ENCODE assay signal across 7 mouse cellular contexts in the genomic region with DNA sequence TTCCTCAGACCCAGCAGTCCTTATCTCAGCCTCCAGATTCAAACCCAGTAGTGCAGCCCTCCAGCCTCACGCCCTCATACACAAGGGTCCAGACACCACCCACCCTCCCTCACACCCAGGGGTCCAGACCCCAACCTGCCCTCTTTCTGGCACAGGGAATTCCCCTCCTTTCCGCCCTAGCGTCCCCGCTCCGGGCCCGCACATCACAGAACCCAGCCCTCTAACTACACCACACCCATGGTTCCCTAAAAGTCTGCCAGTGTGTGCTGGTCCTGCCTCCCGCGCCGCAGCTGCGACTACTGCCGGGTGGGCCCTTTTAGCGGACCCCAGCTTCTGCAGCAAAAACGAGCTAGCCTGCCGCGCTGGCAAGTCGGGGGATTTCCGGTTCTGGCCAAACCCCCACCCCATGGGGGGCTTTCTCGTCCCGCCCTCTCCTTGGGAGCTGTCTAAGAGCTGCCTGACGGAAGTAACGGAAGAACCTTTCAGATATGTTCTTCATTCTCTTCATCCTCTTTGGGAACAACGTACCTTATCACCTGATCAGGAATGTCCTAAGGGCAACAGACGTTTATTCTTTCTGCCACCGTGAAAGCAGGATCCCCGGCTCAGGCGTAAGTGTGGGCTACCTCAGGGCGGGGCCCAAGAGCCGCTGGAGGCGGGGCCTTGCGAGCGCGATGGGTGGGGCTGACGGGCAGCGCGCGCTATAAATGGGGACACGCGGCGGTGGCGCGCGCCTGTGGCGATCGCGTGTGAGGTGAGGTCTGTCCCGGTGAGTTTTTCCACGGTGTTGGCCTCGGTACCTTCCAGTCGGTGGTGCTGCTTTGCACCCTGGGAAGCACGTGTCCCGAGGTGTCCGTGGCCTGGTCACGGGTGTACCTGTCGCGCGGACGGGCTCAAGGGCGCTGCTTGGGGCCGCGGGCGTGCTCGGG. TPM values are rescaled to one million over a fixed set of nuclear protein-coding genes. Genes with fewer than 3 reads are reported as not detected.
DNase-seq lines count a peak whose midpoint lies in the region; ATAC-seq lines count a peak whose summit lies in the region.

Gene 1700028J19Rik (minus strand): TSS at position 641 of the 929 bp plus-strand sequence.
Gene 2410002F23Rik (plus strand): TSS at position 668 of the 929 bp plus-strand sequence.

- peaks cover 9% of the 10 kb centered on the region for H3K36me3 ChIP-seq in embryonic facial prominence, embryonic 11.5 days (replicated peaks; ENCODE audit: control insufficient read depth, insufficient read depth, low read depth, low read length)
- H3K36me3 ChIP-seq in limb, embryonic 10.5 days = peaks cover 37% of the 10 kb centered on the region
- peaks cover 33% of the 10 kb centered on the region for H3K36me3 ChIP-seq in midbrain, embryonic 13.5 days

- H3K4me1 ChIP-seq in embryonic facial prominence, embryonic 11.5 days (ENCODE audit: control insufficient read depth, insufficient read depth, low read length) = no peaks in the 10 kb centered on the region
- H3K4me1 ChIP-seq in limb, embryonic 10.5 days = peaks cover 20% of the 10 kb centered on the region
- H3K4me1 ChIP-seq in midbrain, embryonic 13.5 days (replicated peaks) = peaks cover 40% of the 10 kb centered on the region

- peak; percentile 84 for ATAC-seq in embryonic facial prominence, embryonic 11.5 days (replicated peaks; ENCODE audit: insufficient number of reproducible peaks, low FRiP score, low TSS enrichment, low read depth)
- peak; percentile 85 for ATAC-seq in granulocyte monocyte progenitor cell, adult 5-6 weeks (replicated peaks; ENCODE audit: poor library complexity, severe bottlenecking)
- peak; percentile 88 for ATAC-seq in midbrain, embryonic 13.5 days

- peak within 1 kb of the TSS; percentile 57 for H3K4me2 ChIP-seq in embryonic facial prominence, embryonic 11.5 days (ENCODE audit: low read depth, low read length)
- H3K4me2 ChIP-seq in midbrain, embryonic 13.5 days (replicated peaks) = peak within 1 kb of the TSS; percentile 82

- DNase-seq in adrenal gland, postnatal 14 days = peak; percentile 94
- DNase-seq in embryonic facial prominence, embryonic 11.5 days (ENCODE audit: low spot score) = peak; percentile 93
- DNase-seq in kidney, adult 11 months = peak; percentile 88
- peak; percentile 94 for DNase-seq in limb, embryonic 10.5 days (ENCODE audit: low spot score)
- peak; percentile 87 for DNase-seq in spleen, adult 12 weeks (ENCODE audit: low spot score)

- peak within 1 kb of the TSS; percentile 84 for H3K27ac ChIP-seq in embryonic facial prominence, embryonic 11.5 days (replicated peaks; ENCODE audit: low read depth, low read length)
- peak within 1 kb of the TSS; percentile 97 for H3K27ac ChIP-seq in limb, embryonic 10.5 days
- peak within 1 kb of the TSS; percentile 94 for H3K27ac ChIP-seq in midbrain, embryonic 13.5 days

- no peaks in the 10 kb centered on the region for H3K27me3 ChIP-seq in embryonic facial prominence, embryonic 11.5 days (ENCODE audit: control insufficient read depth, insufficient read depth, low read length)
- H3K27me3 ChIP-seq in limb, embryonic 10.5 days (ENCODE audit: low read depth, poor library complexity, severe bottlenecking) = no peaks in the 10 kb centered on the region
- no peaks in the 10 kb centered on the region for H3K27me3 ChIP-seq in midbrain, embryonic 13.5 days

- no peaks in the 10 kb centered on the region for H3K9me3 ChIP-seq in embryonic facial prominence, embryonic 11.5 days (replicated peaks; ENCODE audit: control insufficient read depth, low read length)
- no peaks in the 10 kb centered on the region for H3K9me3 ChIP-seq in limb, embryonic 10.5 days (replicated peaks)
- H3K9me3 ChIP-seq in midbrain, embryonic 13.5 days = no peaks in the 10 kb centered on the region

- H3K9ac ChIP-seq in embryonic facial prominence, embryonic 11.5 days (replicated peaks; ENCODE audit: low read length) = peak within 1 kb of the TSS; percentile 92
- H3K9ac ChIP-seq in midbrain, embryonic 13.5 days (replicated peaks) = peak within 1 kb of the TSS; percentile 92

- under 1% methylated on average over 61 of the region's 62 CpGs for WGBS in embryonic facial prominence, embryonic 11.5 days
- WGBS in limb, embryonic 10.5 days = under 1% methylated on average over 62 of the region's 62 CpGs
- under 1% methylated on average over 62 of the region's 62 CpGs for WGBS in midbrain, embryonic 13.5 days

- peak within 1 kb of the TSS; percentile 95 for H3K4me3 ChIP-seq in embryonic facial prominence, embryonic 11.5 days (ENCODE audit: low read depth, low read length)
- peak within 1 kb of the TSS; percentile 77 for H3K4me3 ChIP-seq in limb, embryonic 10.5 days
- H3K4me3 ChIP-seq in midbrain, embryonic 13.5 days (replicated peaks) = peak within 1 kb of the TSS; percentile 90

RNA-seq across cellular contexts. Expression of gene 1700028J19Rik, which starts in this region (rescaled TPM):
- total RNA-seq in adrenal gland, postnatal 14 days (2021) = 0.70 and 0.90 TPM in 2 replicates
- polyA plus RNA-seq in embryonic facial prominence, embryonic 11.5 days (2014; fragmentation: Nextera tagmentation; extraction: Ambion mirVana) = 1.00 and 1.9 TPM in 2 replicates
- 1.2 TPM in 1 of 2 replicates, not detected in the other for total RNA-seq in granulocyte monocyte progenitor cell, adult 5-6 weeks (2014; fragmentation: Nextera tagmentation)
- 0.67 TPM in 1 of 2 replicates, not detected in the other for total RNA-seq in granulocyte monocyte progenitor cell, adult 5-6 weeks (2017)
- polyA plus RNA-seq in limb, embryonic 10.5 days (2016; fragmentation: Nextera tagmentation; extraction: Ambion mirVana) = 0.88 and 1.1 TPM in 2 replicates
- polyA plus RNA-seq in midbrain, embryonic 13.5 days (2015; fragmentation: Nextera tagmentation; extraction: Ambion mirVana) = 1.5 and 1.6 TPM in 2 replicates

RNA-seq across cellular contexts. Expression of gene 2410002F23Rik, which starts in this region (rescaled TPM):
- total RNA-seq in adrenal gland, postnatal 14 days (2021) = 95.5 and 102 TPM in 2 replicates
- polyA plus RNA-seq in embryonic facial prominence, embryonic 11.5 days (2014; fragmentation: Nextera tagmentation; extraction: Ambion mirVana) = 121 and 132 TPM in 2 replicates
- total RNA-seq in granulocyte monocyte progenitor cell, adult 5-6 weeks (2014; fragmentation: Nextera tagmentation) = 95.5 and 132 TPM in 2 replicates
- 63.5 and 86.2 TPM in 2 replicates for total RNA-seq in granulocyte monocyte progenitor cell, adult 5-6 weeks (2017)
- 179 and 220 TPM in 2 replicates for polyA plus RNA-seq in limb, embryonic 10.5 days (2016; fragmentation: Nextera tagmentation; extraction: Ambion mirVana)
- 205 and 217 TPM in 2 replicates for polyA plus RNA-seq in midbrain, embryonic 13.5 days (2015; fragmentation: Nextera tagmentation; extraction: Ambion mirVana)

Comparison
In these comparisons a context has a peak if more than half of its experiments do, and no peak if none do; other contexts are left out.
1. Peak in every context shown above with its lines: DNase-seq, ATAC-seq, H3K4me3 ChIP-seq and H3K27ac ChIP-seq.